Mouse (Mus musculus) erythroblast, embryonic 14.5 days (primary cell): Measurements from ENCODE around the gene Pdik1l. TPM values are rescaled to one million over a fixed set of nuclear protein-coding genes. Genes with fewer than 3 reads are reported as not detected.
"Not testable (repeated sequence)": the region's sequence is repeated elsewhere in the genome, so short reads cannot be mapped to it uniquely, and the experiment has no call there.

ENCODE experiments used
- H3K27me3 ChIP-seq: 2 replicates; pipeline ENCODE4 v1.6.1; 2012; ENCODE audit warnings: inconsistent platforms; ENCODE audit not compliant: control insufficient read depth
- H3K36me3 ChIP-seq: 2 replicates; pipeline ENCODE4 v1.6.1; 2012; ENCODE audit warnings: mild to moderate bottlenecking, inconsistent platforms; ENCODE audit not compliant: control insufficient read depth
- H3K4me1 ChIP-seq: 2 replicates; pipeline ENCODE4 v1.6.1; 2012; ENCODE audit warnings: inconsistent platforms; ENCODE audit not compliant: control insufficient read depth
- H3K4me3 ChIP-seq: replicated peaks from 2 replicates; pipeline ENCODE3; 2012; ENCODE audit warnings: moderate library complexity, mild to moderate bottlenecking, inconsistent platforms
- H3K9me3 ChIP-seq: 2 replicates; pipeline ENCODE4 v1.6.1; 2012; ENCODE audit warnings: low read length, inconsistent platforms, mixed read lengths; ENCODE audit not compliant: control insufficient read depth
- GATA1 ChIP-seq: IDR thresholded peaks from 2 replicates; pipeline ENCODE4 v1.6.1; 2012; ENCODE audit warnings: low read length, inconsistent platforms, mixed read lengths
- TAL1 ChIP-seq: IDR thresholded peaks from 3 replicates; pipeline ENCODE4 v1.6.1; 2012; ENCODE audit warnings: low read length, inconsistent platforms, mixed read lengths
- polyA plus RNA-seq: library from polyadenylated mRNA; stranded (reverse); fragments of >175 nt; gene quantifications from 2 replicates; pipeline ENCODE4 v1.2.3, GENCODE M21; 2012

Pdik1l gene
- polyA plus RNA-seq, 1 experiment = 0.53 TPM

GRCm38 (mm10) chr4:134272731-134273416, 14.8 kb downstream of the Pdik1l start:
- H3K9me3 ChIP-seq = no peaks in the 10 kb centered on the region
- no peak for TF ChIP-seq GATA1
- TF ChIP-seq TAL1 = no peak
- peak overlapping the region; percentile 64 for H3K4me3 ChIP-seq
- H3K4me1 ChIP-seq = peaks cover 27% of the 10 kb centered on the region
- H3K36me3 ChIP-seq = peaks cover 36% of the 10 kb centered on the region
- no peaks in the 10 kb centered on the region for H3K27me3 ChIP-seq

GRCm38 (mm10) chr4:134271979-134272378, 15.7 kb downstream of the Pdik1l start:
- Histone ChIP-seq H3K36me3 (peaks cover 27% of the 10 kb centered on the region), H3K9me3 (no peaks in the 10 kb centered on the region), H3K4me3 (no peak overlapping the region), H3K4me1 (peaks cover 27% of the 10 kb centered on the region), H3K27me3 (no peaks in the 10 kb centered on the region)
- no peak for TF ChIP-seq GATA1

GRCm38 (mm10) chr4:134269622-134270021, 18.1 kb downstream of the Pdik1l start:
- not testable (repeated sequence) for H3K4me3 ChIP-seq, H3K27me3 ChIP-seq, H3K9me3 ChIP-seq, H3K36me3 ChIP-seq
- peaks cover 24% of the 10 kb centered on the region for H3K4me1 ChIP-seq

GRCm38 (mm10) chr4:134268102-134268655, 19.5 kb downstream of the Pdik1l start:
- Histone ChIP-seq H3K4me3 (no peak overlapping the region), H3K9me3 (peaks cover 7% of the 10 kb centered on the region; the same call in 1 of the 2 replicates), H3K4me1 (peaks cover 13% of the 10 kb centered on the region), H3K27me3 (no peaks in the 10 kb centered on the region; the same call in 1 of the 2 replicates), H3K36me3 (no peaks in the 10 kb centered on the region)
- TF ChIP-seq TAL1 = no peak
- TF ChIP-seq GATA1 = no peak

GRCm38 (mm10) chr4:134265860-134266585, 21.7 kb downstream of the Pdik1l start:
- Histone ChIP-seq H3K36me3 (no peaks in the 10 kb centered on the region), H3K4me3 (no peak overlapping the region), H3K9me3 (peaks cover 10% of the 10 kb centered on the region), H3K27me3 (no peaks in the 10 kb centered on the region; the same call in 1 of the 2 replicates), H3K4me1 (no peaks in the 10 kb centered on the region)
- TF ChIP-seq TAL1 = no peak

GRCm38 (mm10) chr4:134263191-134263590, 24.5 kb downstream of the Pdik1l start:
- no peaks in the 10 kb centered on the region for H3K4me1 ChIP-seq
- no peak for TF ChIP-seq GATA1
- TF ChIP-seq TAL1 = no peak

GRCm38 (mm10) chr4:134258354-134258753, 29.3 kb downstream of the Pdik1l start:
- no peak for TF ChIP-seq GATA1
- TF ChIP-seq TAL1 = no peak
- peaks cover 4% of the 10 kb centered on the region for H3K9me3 ChIP-seq
- peaks cover 2% of the 10 kb centered on the region; the same call in 1 of the 2 replicates for H3K4me1 ChIP-seq
- peaks cover 28% of the 10 kb centered on the region for H3K27me3 ChIP-seq
- no peaks in the 10 kb centered on the region for H3K36me3 ChIP-seq
- H3K4me3 ChIP-seq = no peak overlapping the region

More at GRCm38 (mm10) chr4:134263191-134263590, 24.5 kb downstream of the Pdik1l start:
- Histone ChIP-seq H3K36me3 (no peaks in the 10 kb centered on the region), H3K4me3 (no peak overlapping the region), H3K27me3 (no peaks in the 10 kb centered on the region; the same call in 1 of the 2 replicates), H3K9me3 (peaks cover 10% of the 10 kb centered on the region)

GRCm38 (mm10) chr4:134257198-134258009, 30.3 kb downstream of the Pdik1l start:
- Histone ChIP-seq H3K9me3 (peaks cover 4% of the 10 kb centered on the region), H3K4me3 (no peak overlapping the region), H3K4me1 (peaks cover 2% of the 10 kb centered on the region; the same call in 1 of the 2 replicates), H3K27me3 (peaks cover 37% of the 10 kb centered on the region), H3K36me3 (no peaks in the 10 kb centered on the region)
- TF ChIP-seq GATA1 = no peak
- TF ChIP-seq TAL1 = no peak
